Mouse (Mus musculus) liver, embryonic 14.5 days (tissue): ENCODE results near the gene Gdf15.

Source experiments
- CTCF ChIP-seq: IDR thresholded peaks from 2 replicates; pipeline ENCODE4 v1.5.1; 2016; ENCODE audit warnings: antibody characterized with exemption, low read depth, control low read depth
- EP300 ChIP-seq: IDR thresholded peaks from 2 replicates; pipeline ENCODE4 v1.6.1; 2016; ENCODE audit warnings: antibody characterized with exemption, low read depth

- TF ChIP-seq CTCF (no peak), EP300 (no peak)
Measured at GRCm38 (mm10) chr8:70680039-70680438, 47.8 kb upstream of the Gdf15 start.
